Comparison of ENCODE assay signal across 8 mouse cellular contexts in the genomic region with DNA sequence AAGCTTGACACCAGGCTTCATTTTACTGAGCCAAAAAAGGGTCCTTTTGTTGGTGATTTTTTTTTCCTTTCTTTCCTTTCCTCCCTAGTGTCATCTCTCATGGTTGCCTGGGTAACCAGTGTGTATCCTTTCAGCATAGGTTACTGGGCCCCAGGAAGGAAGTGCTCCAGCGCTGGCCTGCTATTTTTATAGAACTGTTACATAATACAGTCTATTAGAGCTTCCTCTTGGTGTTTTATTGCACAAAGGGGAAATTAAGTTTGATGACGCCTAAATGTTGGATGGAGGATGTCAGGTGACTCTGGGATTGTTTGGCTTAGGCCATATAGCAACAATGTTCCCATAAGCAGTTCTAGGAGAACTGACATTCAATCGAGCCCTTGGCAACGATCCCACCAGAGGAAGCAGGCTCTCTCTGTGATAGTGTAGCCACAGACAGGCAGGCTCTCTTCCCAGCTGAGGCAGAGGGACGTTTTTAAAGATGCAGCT. TPM values are rescaled to one million over a fixed set of nuclear protein-coding genes. Genes with fewer than 3 reads are reported as not detected.
A peak's percentile ranks its signal among the peaks of the same experiment; 100 is the strongest.
DNase-seq lines count a peak whose midpoint lies in the region; ATAC-seq and TF ChIP-seq lines count a peak whose summit lies in the region.

No protein-coding gene starts in this region.

- peak overlapping the region; percentile 26; the same call in 1 of the 2 replicates for H3K4me2 ChIP-seq in forebrain, embryonic 14.5 days (ENCODE audit: low read length)
- H3K4me2 ChIP-seq in midbrain, embryonic 15.5 days: peak overlapping the region; percentile 23

- peak overlapping the region; percentile 48 for H3K27ac ChIP-seq in MEL (ENCODE audit: control insufficient read depth, low read depth, low read length)
- H3K27ac ChIP-seq in forebrain, embryonic 14.5 days (ENCODE audit: low read depth, low read length): peak overlapping the region; percentile 63
- H3K27ac ChIP-seq in liver, adult 2 months (replicated peaks; ENCODE audit: insufficient read depth, low read depth, low read length): peak overlapping the region; percentile 91
- H3K27ac ChIP-seq in midbrain, embryonic 15.5 days: peak overlapping the region; percentile 82

- no peak for TF ChIP-seq POLR2A in MEL (IDR thresholded peaks at IDR 0.05; ENCODE audit: control insufficient read depth in 1 of 2, insufficient read depth in 1 of 2, low read depth in 1 of 2, low read length in 2 of 2, poor library complexity in 1 of 2)
- no peak for TF ChIP-seq POLR2A in brain, embryonic 14.5 days (IDR thresholded peaks at IDR 0.05; ENCODE audit: borderline replicate concordance, extremely low read depth, insufficient read depth, insufficient read length, poor library complexity, severe bottlenecking)
- no peak for TF ChIP-seq POLR2A in liver, adult 2 months (IDR thresholded peaks at IDR 0.05; ENCODE audit: extremely low read depth, insufficient read depth, low read length)

- peaks cover 8 to 16% of the 10 kb centered on the region in 2 experiments for H3K4me1 ChIP-seq in MEL (ENCODE audit: control insufficient read depth in 1 of 2, insufficient read depth in 2 of 2, low read length in 2 of 2)
- H3K4me1 ChIP-seq in forebrain, embryonic 14.5 days (ENCODE audit: control insufficient read depth, insufficient read depth, low read length): peaks cover 14% of the 10 kb centered on the region
- 0 out of 2 replicates have a peak, but pooled peaks cover 2% of the 10 kb centered on the region for H3K4me1 ChIP-seq in liver, adult 2 months (ENCODE audit: control insufficient read depth, insufficient read depth, low read length)
- peaks cover 34% of the 10 kb centered on the region for H3K4me1 ChIP-seq in midbrain, embryonic 15.5 days

- H3K9me3 ChIP-seq in MEL (replicated peaks; ENCODE audit: insufficient read depth, low read length): no peaks in the 10 kb centered on the region
- H3K9me3 ChIP-seq in forebrain, embryonic 14.5 days (replicated peaks; ENCODE audit: control insufficient read depth, low read length): no peaks in the 10 kb centered on the region
- no peaks in the 10 kb centered on the region for H3K9me3 ChIP-seq in midbrain, embryonic 15.5 days

- peak in 1 of 2 experiments; percentile 46; a peak in 2 of 4 replicates for TF ChIP-seq EP300 in MEL (IDR thresholded peaks at IDR 0.05; ENCODE audit: low read depth in 1 of 2, low read length in 2 of 2)

- no peak for TF ChIP-seq CTCF in MEL (IDR thresholded peaks at IDR 0.05 in 2 of 3, conservative IDR thresholded peaks at IDR 0.05 in 1 of 3; ENCODE audit: control insufficient read depth in 1 of 3, insufficient read depth in 1 of 3, low read depth in 2 of 3, low read length in 3 of 3, poor library complexity in 1 of 3, severe bottlenecking in 1 of 3)
- no peak for TF ChIP-seq CTCF in brain, embryonic 14.5 days (IDR thresholded peaks at IDR 0.05; ENCODE audit: borderline replicate concordance, extremely low read depth, insufficient read depth, insufficient read length)
- TF ChIP-seq CTCF in liver, adult 2 months (IDR thresholded peaks at IDR 0.05; ENCODE audit: low read depth, low read length): no peak

- peak; percentile 79 for DNase-seq in MEL (ENCODE audit: low read depth, low spot score)
- peak; percentile 87 for DNase-seq in brain, embryonic 14.5 days (ENCODE audit: low read depth)
- DNase-seq in forebrain, embryonic 14.5 days (ENCODE audit: low spot score): peak; percentile 81
- peak; percentile 78 for DNase-seq in heart, postnatal 14 days
- DNase-seq in kidney, postnatal 25 days: peak; percentile 76 to 84
- DNase-seq in liver, adult 2 months (ENCODE audit: extremely low read depth, low read depth, low spot score): peak; percentile 56
- no peak for DNase-seq in c-Kit-positive CD71-positive TER-119-positive erythroid progenitor cells, embryonic 14.5 days (ENCODE audit: low spot score)

- H3K4me3 ChIP-seq in MEL (ENCODE audit: control insufficient read depth in 1 of 2, insufficient read depth in 1 of 2, low read depth in 2 of 2, low read length in 2 of 2): peak overlapping the region in 1 of 2 experiments; percentile 25; a peak in 1 of 4 replicates
- H3K4me3 ChIP-seq in forebrain, embryonic 14.5 days (ENCODE audit: low read depth, low read length): no peak overlapping the region
- H3K4me3 ChIP-seq in liver, adult 2 months (ENCODE audit: insufficient read depth, low read depth, low read length): no peak overlapping the region
- no peak overlapping the region for H3K4me3 ChIP-seq in midbrain, embryonic 15.5 days

- peak overlapping the region; percentile 18; the same call in 1 of the 2 replicates for H3K9ac ChIP-seq in MEL (ENCODE audit: control insufficient read depth, low read depth, low read length, poor library complexity, severe bottlenecking)
- H3K9ac ChIP-seq in forebrain, embryonic 14.5 days (ENCODE audit: low read length): peak overlapping the region; percentile 29; the same call in 1 of the 2 replicates
- no peak overlapping the region for H3K9ac ChIP-seq in liver, adult 2 months (ENCODE audit: low read depth, low read length)
- H3K9ac ChIP-seq in midbrain, embryonic 15.5 days: peak overlapping the region; percentile 4; the same call in 1 of the 2 replicates

- no peak for TF ChIP-seq RAD21 in MEL (IDR thresholded peaks at IDR 0.05; ENCODE audit: low read depth, low read length)

- peak; percentile 83 for ATAC-seq in forebrain, embryonic 14.5 days
- ATAC-seq in midbrain, embryonic 15.5 days (replicated peaks): peak; percentile 93

- WGBS in forebrain, embryonic 14.5 days: 17% methylated on average over 5 of the region's 5 CpGs
- WGBS in liver, adult 2 months: 48% methylated on average over 5 of the region's 5 CpGs
- WGBS in midbrain, embryonic 15.5 days: 7% methylated on average over 5 of the region's 5 CpGs

- peaks cover 0 to 16% of the 10 kb centered on the region in 2 experiments; a peak in 2 of 4 replicates for H3K36me3 ChIP-seq in MEL (ENCODE audit: control insufficient read depth in 1 of 2, insufficient read depth in 2 of 2, low read length in 2 of 2)
- no peaks in the 10 kb centered on the region for H3K36me3 ChIP-seq in forebrain, embryonic 14.5 days (ENCODE audit: control insufficient read depth, insufficient read depth, low read length)
- H3K36me3 ChIP-seq in liver, adult 2 months (ENCODE audit: control insufficient read depth, insufficient read depth, low read length): no peaks in the 10 kb centered on the region
- H3K36me3 ChIP-seq in midbrain, embryonic 15.5 days (replicated peaks): no peaks in the 10 kb centered on the region

- intact Hi-C loops in heart, postnatal 14 days (cut with DNase I): no loop called here

- H3K27me3 ChIP-seq in MEL (ENCODE audit: control insufficient read depth in 1 of 2, insufficient read depth in 2 of 2, low read length in 2 of 2): no peaks in the 10 kb centered on the region
- no peaks in the 10 kb centered on the region for H3K27me3 ChIP-seq in forebrain, embryonic 14.5 days (replicated peaks; ENCODE audit: control insufficient read depth, insufficient read depth, low read length)
- H3K27me3 ChIP-seq in liver, adult 2 months (ENCODE audit: control insufficient read depth, insufficient read depth, low read length): no peaks in the 10 kb centered on the region
- H3K27me3 ChIP-seq in midbrain, embryonic 15.5 days (replicated peaks): no peaks in the 10 kb centered on the region

- H3K79me2 ChIP-seq in MEL (ENCODE audit: control insufficient read depth, insufficient read depth, low read length, poor library complexity): no peaks in the 10 kb centered on the region
- no peaks in the 10 kb centered on the region for H3K79me2 ChIP-seq in liver, adult 2 months (ENCODE audit: control insufficient read depth, insufficient read depth, low read length)

TF ChIP-seq in MEL, 35 proteins besides CTCF, POLR2A, EP300 and RAD21:
- TF ChIP-seq TAL1 (IDR thresholded peaks at IDR 0.05; ENCODE audit: low read length) (peak; percentile 53), MXI1 (IDR thresholded peaks at IDR 0.05; ENCODE audit: low read depth, low read length) (no peak), ZC3H11A (IDR thresholded peaks at IDR 0.05; ENCODE audit: low read depth, low read length) (no peak), ELF1 (IDR thresholded peaks at IDR 0.05; ENCODE audit: low read depth, low read length) (no peak), GABPA (IDR thresholded peaks at IDR 0.05; ENCODE audit: low read depth, low read length) (no peak), USF1 (IDR thresholded peaks at IDR 0.05; ENCODE audit: low read depth, low read length) (peak; percentile 45), GATA1 (IDR thresholded peaks at IDR 0.05; ENCODE audit: low read depth, low read length) (0 out of 2 replicates have a peak, but pooled peaks have one; percentile 4), ETS1 (IDR thresholded peaks at IDR 0.05; ENCODE audit: low read depth, low read length) (peak; percentile 68), MYB (IDR thresholded peaks at IDR 0.05; ENCODE audit: low read depth, low read length) (no peak), SIN3A (IDR thresholded peaks at IDR 0.05; ENCODE audit: low read length) (peak; percentile 39; the same call in 1 of the 2 replicates), RCOR1 (IDR thresholded peaks at IDR 0.05; ENCODE audit: low read depth, low read length) (0 out of 2 replicates have a peak, but pooled peaks have one; percentile 37), E2F4 (IDR thresholded peaks at IDR 0.05; ENCODE audit: borderline replicate concordance, low read depth, low read length) (no peak), TCF12 (IDR thresholded peaks at IDR 0.05; ENCODE audit: low read depth, low read length) (0 out of 2 replicates have a peak, but pooled peaks have one; percentile 26)

RNA-seq across cellular contexts. Expression of a gene that starts 45.0 kb away (rescaled TPM):
- 107 and 147 TPM in 2 replicates for total RNA-seq in MEL (2012; rRNA removed)
- 1 to 10 TPM in 1 of 2 experiments, not detected in 1; 1.0 TPM for polyA plus RNA-seq in MEL (2012; ENCODE audit: insufficient read depth in 1 of 2, insufficient read length in 2 of 2, low read depth in 1 of 2, low replicate concordance in 2 of 2, missing spikeins in 1 of 2)
- polyA plus RNA-seq in brain, embryonic 14.5 days (2012; rRNA removed): 12.4 and 12.9 TPM in 2 replicates
- 7.4 and 8.8 TPM in 2 replicates for polyA plus RNA-seq in forebrain, embryonic 14.5 days (2014; fragmentation: Nextera tagmentation; extraction: Ambion mirVana)
- total RNA-seq in heart, postnatal 14 days (2021): not detected
- 0.09 and 0.20 TPM in 2 replicates for total RNA-seq in liver, adult 2 months (2014; rRNA removed)
- polyA plus RNA-seq in liver, adult 2 months (2012; rRNA removed): 0.73 and 0.94 TPM in 2 replicates
- 12.4 and 15.4 TPM in 2 replicates for polyA plus RNA-seq in midbrain, embryonic 15.5 days (2015; fragmentation: Nextera tagmentation; extraction: Ambion mirVana)
